In the genomic region with DNA sequence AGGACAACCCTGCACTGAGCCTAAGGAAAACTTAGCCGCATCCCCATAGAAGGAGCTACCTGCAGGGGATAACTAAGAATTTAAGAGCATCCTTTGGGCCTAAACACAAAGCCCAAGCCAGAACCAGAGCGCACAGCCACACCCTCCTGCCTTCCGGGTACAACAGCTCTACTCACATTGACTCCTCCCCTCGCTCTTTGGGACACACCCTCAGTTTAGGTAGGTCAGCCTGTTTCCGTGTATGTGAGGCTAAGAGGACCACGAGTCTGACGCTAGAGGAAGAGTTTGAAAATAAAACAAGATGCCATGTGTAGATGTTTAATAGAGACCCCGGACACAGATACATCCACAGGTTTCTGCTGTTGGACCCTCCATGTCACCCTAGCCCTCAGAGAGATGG, we compare ENCODE assay signal across 8 mouse cellular contexts. TPM values are rescaled to one million over a fixed set of nuclear protein-coding genes. Genes with fewer than 3 reads are reported as not detected.
DNase-seq lines count a peak whose midpoint lies in the region; ATAC-seq and TF ChIP-seq lines count a peak whose summit lies in the region.

No protein-coding gene starts in this region.

- H3K4me1 ChIP-seq in G1E (ENCODE audit: insufficient read depth, low read depth, low read length): peaks cover 62% of the 10 kb centered on the region
- peaks cover 9% of the 10 kb centered on the region for H3K4me1 ChIP-seq in heart, embryonic 16.5 days (ENCODE audit: control insufficient read depth, insufficient read depth, low read length)
- peaks cover 20% of the 10 kb centered on the region for H3K4me1 ChIP-seq in limb, embryonic 15.5 days
- peaks cover 9% of the 10 kb centered on the region for H3K4me1 ChIP-seq in midbrain, embryonic 15.5 days

- peaks cover 46% of the 10 kb centered on the region for H3K36me3 ChIP-seq in G1E (replicated peaks)
- no peaks in the 10 kb centered on the region for H3K36me3 ChIP-seq in heart, embryonic 16.5 days (ENCODE audit: control insufficient read depth, insufficient read depth)
- no peaks in the 10 kb centered on the region for H3K36me3 ChIP-seq in limb, embryonic 15.5 days
- no peaks in the 10 kb centered on the region for H3K36me3 ChIP-seq in midbrain, embryonic 15.5 days (replicated peaks)

- H3K9me3 ChIP-seq in G1E (replicated peaks): no peaks in the 10 kb centered on the region
- H3K9me3 ChIP-seq in heart, embryonic 16.5 days (replicated peaks; ENCODE audit: control insufficient read depth, low read length): no peaks in the 10 kb centered on the region
- no peaks in the 10 kb centered on the region for H3K9me3 ChIP-seq in limb, embryonic 15.5 days
- H3K9me3 ChIP-seq in midbrain, embryonic 15.5 days: no peaks in the 10 kb centered on the region

- H3K9ac ChIP-seq in heart, embryonic 16.5 days (ENCODE audit: low read length): peak overlapping the region; percentile 64
- H3K9ac ChIP-seq in limb, embryonic 15.5 days: no peak overlapping the region
- no peak overlapping the region for H3K9ac ChIP-seq in midbrain, embryonic 15.5 days

- ATAC-seq in G1E (ENCODE audit: extremely low read depth, insufficient number of reproducible peaks, low FRiP score, poor library complexity, severe bottlenecking): peak; percentile 61
- ATAC-seq in heart, embryonic 16.5 days (replicated peaks; ENCODE audit: extremely low read depth, insufficient read depth, low FRiP score): no peak
- 0 out of 2 replicates have a peak, but pooled peaks have one; percentile 5 for ATAC-seq in limb, embryonic 15.5 days (ENCODE audit: insufficient number of reproducible peaks, low FRiP score, low TSS enrichment, low read depth)
- ATAC-seq in midbrain, embryonic 15.5 days (replicated peaks): 0 out of 2 replicates have a peak, but pooled peaks have one; percentile 7

- DNase-seq in CD4-positive helper T cell, adult 2 months (ENCODE audit: low read depth, low spot score): peak; percentile 93
- DNase-seq in G1E (ENCODE audit: low spot score): peak; percentile 72
- no peak for DNase-seq in left cerebral cortex, adult 9 months (ENCODE audit: low spot score in 2 of 2)
- no peak for DNase-seq in left cerebral cortex, postnatal 10 days (ENCODE audit: extremely low spot score in 1 of 2, low spot score in 2 of 2)
- DNase-seq in layer of hippocampus, postnatal 36 days: no peak

- peak overlapping the region; percentile 81 for H3K4me3 ChIP-seq in G1E (ENCODE audit: low read depth, low read length)
- H3K4me3 ChIP-seq in heart, embryonic 16.5 days (ENCODE audit: low read length): peak overlapping the region; percentile 63
- peak overlapping the region; percentile 52 for H3K4me3 ChIP-seq in limb, embryonic 15.5 days
- H3K4me3 ChIP-seq in midbrain, embryonic 15.5 days: no peak overlapping the region

- H3K4me2 ChIP-seq in heart, embryonic 16.5 days (ENCODE audit: low read depth, low read length): peak overlapping the region; percentile 88
- peak overlapping the region; percentile 95 for H3K4me2 ChIP-seq in limb, embryonic 15.5 days
- H3K4me2 ChIP-seq in midbrain, embryonic 15.5 days: peak overlapping the region; percentile 53; the same call in 1 of the 2 replicates

- 38% methylated on average over 8 of the region's 8 CpGs for WGBS in heart, embryonic 16.5 days
- WGBS in limb, embryonic 15.5 days: 27% methylated on average over 8 of the region's 8 CpGs
- WGBS in midbrain, embryonic 15.5 days: 30% methylated on average over 8 of the region's 8 CpGs

- H3K27me3 ChIP-seq in G1E (ENCODE audit: insufficient read depth, low read length): peaks cover 8% of the 10 kb centered on the region
- no peaks in the 10 kb centered on the region for H3K27me3 ChIP-seq in heart, embryonic 16.5 days (ENCODE audit: control insufficient read depth, insufficient read depth, low read length)
- H3K27me3 ChIP-seq in limb, embryonic 15.5 days: peaks cover 12% of the 10 kb centered on the region; the same call in 1 of the 2 replicates
- peaks cover 11% of the 10 kb centered on the region for H3K27me3 ChIP-seq in midbrain, embryonic 15.5 days (replicated peaks)

- H3K27ac ChIP-seq in heart, embryonic 16.5 days (ENCODE audit: low read length): peak overlapping the region; percentile 19
- peak overlapping the region; percentile 77 for H3K27ac ChIP-seq in limb, embryonic 15.5 days
- H3K27ac ChIP-seq in midbrain, embryonic 15.5 days: no peak overlapping the region

- intact Hi-C loops in left cerebral cortex, postnatal 10 days (cut with DNase I): no loop called here

- TF ChIP-seq CTCF in G1E (IDR thresholded peaks at IDR 0.05; ENCODE audit: low read depth, low read length): no peak

RNA-seq across cellular contexts. Expression of a gene that starts 1.0 kb away (rescaled TPM):
- 41.5 and 66.3 TPM in 2 replicates for total RNA-seq in G1E (2014; fragmentation: Nextera tagmentation)
- total RNA-seq in G1E (2017): 99.8 and 115 TPM in 2 replicates
- polyA plus RNA-seq in G1E (2012): 60.1 and 72.6 TPM in 2 replicates
- polyA plus RNA-seq in heart, embryonic 16.5 days (2015; fragmentation: Nextera tagmentation; extraction: Ambion mirVana): 11.4 and 13.1 TPM in 2 replicates
- 24.2 and 24.7 TPM in 2 replicates for polyA plus RNA-seq in limb, embryonic 15.5 days (2015; fragmentation: Nextera tagmentation; extraction: Ambion mirVana)
- polyA plus RNA-seq in midbrain, embryonic 15.5 days (2015; fragmentation: Nextera tagmentation; extraction: Ambion mirVana): 2.2 TPM in 2 replicates
- total RNA-seq in left cerebral cortex, postnatal 10 days (2021): 1 to 10 TPM; 1.9 to 2.7 TPM
- total RNA-seq in layer of hippocampus, postnatal 36 days (2021): 1 to 10 TPM; 1.6 to 2.9 TPM

RNA-seq across cellular contexts. Expression of a gene that starts 7.1 kb away (rescaled TPM):
- total RNA-seq in G1E (2014; fragmentation: Nextera tagmentation) (106 TPM in 2 replicates), G1E (2017) (22.1 and 24.7 TPM in 2 replicates)
- polyA plus RNA-seq in G1E (2012): 151 and 158 TPM in 2 replicates
- polyA plus RNA-seq in heart, embryonic 16.5 days (2015; fragmentation: Nextera tagmentation; extraction: Ambion mirVana): 43.4 and 44.4 TPM in 2 replicates
- polyA plus RNA-seq in limb, embryonic 15.5 days (2015; fragmentation: Nextera tagmentation; extraction: Ambion mirVana): 9.7 and 13.9 TPM in 2 replicates
- 7.2 and 7.4 TPM in 2 replicates for polyA plus RNA-seq in midbrain, embryonic 15.5 days (2015; fragmentation: Nextera tagmentation; extraction: Ambion mirVana)
- total RNA-seq in left cerebral cortex, postnatal 10 days (2021): 10 to 100 TPM in 1 of 2 experiments, 1 to 10 TPM in 1; 9.4 to 11.8 TPM
- total RNA-seq in layer of hippocampus, postnatal 36 days (2021): 1 to 10 TPM; 3.8 to 3.9 TPM

RNA-seq across cellular contexts. Expression of a gene that starts 49.4 kb away (rescaled TPM):
- total RNA-seq in G1E (2014; fragmentation: Nextera tagmentation) (29.6 and 42.6 TPM in 2 replicates), G1E (2017) (35.6 and 48.6 TPM in 2 replicates)
- 9.4 and 11.0 TPM in 2 replicates for polyA plus RNA-seq in G1E (2012)
- polyA plus RNA-seq in heart, embryonic 16.5 days (2015; fragmentation: Nextera tagmentation; extraction: Ambion mirVana): 10.2 and 14.4 TPM in 2 replicates
- 8.8 and 10.1 TPM in 2 replicates for polyA plus RNA-seq in limb, embryonic 15.5 days (2015; fragmentation: Nextera tagmentation; extraction: Ambion mirVana)
- 20.1 and 21.1 TPM in 2 replicates for polyA plus RNA-seq in midbrain, embryonic 15.5 days (2015; fragmentation: Nextera tagmentation; extraction: Ambion mirVana)
- 10 to 100 TPM; 14.3 to 16.6 TPM for total RNA-seq in left cerebral cortex, postnatal 10 days (2021)
- 10 to 100 TPM; 17.2 to 19.5 TPM for total RNA-seq in layer of hippocampus, postnatal 36 days (2021)

RNA-seq across cellular contexts. Expression of a gene that starts 51.7 kb away (rescaled TPM):
- total RNA-seq in G1E (2014; fragmentation: Nextera tagmentation) (1.3 TPM in 1 of 2 replicates, not detected in the other), G1E (2017) (0.64 and 0.76 TPM in 2 replicates)
- polyA plus RNA-seq in G1E (2012): 0.29 and 0.46 TPM in 2 replicates
- 1.2 and 1.5 TPM in 2 replicates for polyA plus RNA-seq in heart, embryonic 16.5 days (2015; fragmentation: Nextera tagmentation; extraction: Ambion mirVana)
- polyA plus RNA-seq in limb, embryonic 15.5 days (2015; fragmentation: Nextera tagmentation; extraction: Ambion mirVana): 0.60 and 0.74 TPM in 2 replicates
- polyA plus RNA-seq in midbrain, embryonic 15.5 days (2015; fragmentation: Nextera tagmentation; extraction: Ambion mirVana): 9.7 TPM in 2 replicates
- 1 to 10 TPM; 4.0 TPM for total RNA-seq in left cerebral cortex, postnatal 10 days (2021)
- 1 to 10 TPM; 1.5 to 1.9 TPM for total RNA-seq in layer of hippocampus, postnatal 36 days (2021)

RNA-seq across cellular contexts. Expression of a gene that starts 57.0 kb away (rescaled TPM):
- total RNA-seq in G1E (2014; fragmentation: Nextera tagmentation) (not detected in 2 replicates), G1E (2017) (0.33 and 0.46 TPM in 2 replicates)
- polyA plus RNA-seq in G1E (2012): not detected in 2 replicates
- 0.24 and 0.43 TPM in 2 replicates for polyA plus RNA-seq in heart, embryonic 16.5 days (2015; fragmentation: Nextera tagmentation; extraction: Ambion mirVana)
- 0.41 and 0.61 TPM in 2 replicates for polyA plus RNA-seq in limb, embryonic 15.5 days (2015; fragmentation: Nextera tagmentation; extraction: Ambion mirVana)
- 23.4 and 24.4 TPM in 2 replicates for polyA plus RNA-seq in midbrain, embryonic 15.5 days (2015; fragmentation: Nextera tagmentation; extraction: Ambion mirVana)
- total RNA-seq in left cerebral cortex, postnatal 10 days (2021): 100 to 1,000 TPM; 168 to 173 TPM
- 100 to 1,000 TPM; 107 to 108 TPM for total RNA-seq in layer of hippocampus, postnatal 36 days (2021)

Comparison
In these comparisons a context has a peak if more than half of its experiments do, and no peak if none do; other contexts are left out.
1. DNase-seq: peak in CD4-positive helper T cell, adult 2 months (single experiment) and G1E (single experiment); none in left cerebral cortex, adult 9 months (0 of 2), left cerebral cortex, postnatal 10 days (0 of 2) and layer of hippocampus, postnatal 36 days (0 of 2).
2. Peak in every context shown above with its lines, with median percentiles within 50 percentile points of each other: H3K4me2 ChIP-seq.